Mouse (Mus musculus) MEL (cell line): ENCODE measurements around the gene Srarp. TPM values are rescaled to one million over a fixed set of nuclear protein-coding genes. Genes with fewer than 3 reads are reported as not detected.

Experiments used
- DNase-seq: peaks from one replicate; pipeline ENCODE4 v3.0.0; 2011; ENCODE audit warnings: low read depth, low spot score
- H3K27ac ChIP-seq: 2 replicates; pipeline ENCODE4 v1.5.1; 2012; ENCODE audit warnings: low read depth, mild to moderate bottlenecking, control low read depth, low read length, moderate library complexity; ENCODE audit not compliant: control insufficient read depth
- H3K27me3 ChIP-seq, 2 experiments: fragments of 150-350 bp in 1 of 2; sonication (generic) in 1 of 2; 2 replicates each; pipeline ENCODE4 v1.6.1; 2012; ENCODE audit warnings: low read length in 2 of 2, mild to moderate bottlenecking in 2 of 2, improper control_type of control experiment in 1 of 2, moderate library complexity in 1 of 2; ENCODE audit not compliant: insufficient read depth in 2 of 2, control insufficient read depth in 1 of 2
- H3K36me3 ChIP-seq, 2 experiments: 2 replicates each; pipeline ENCODE4 v1.6.1; 2012 to 2014; ENCODE audit warnings: low read length in 2 of 2, improper control_type of control experiment in 1 of 2, inconsistent platforms in 1 of 2, mild to moderate bottlenecking in 1 of 2; ENCODE audit not compliant: insufficient read depth in 2 of 2, control insufficient read depth in 1 of 2
- H3K4me1 ChIP-seq, 2 experiments: fragments of 150-350 bp in 1 of 2; sonication (generic) in 1 of 2; 2 replicates each; pipeline ENCODE4 v1.6.1; 2012; ENCODE audit warnings: low read length in 2 of 2, improper control_type of control experiment in 1 of 2, mild to moderate bottlenecking in 1 of 2; ENCODE audit not compliant: insufficient read depth in 2 of 2, control insufficient read depth in 1 of 2
- H3K4me3 ChIP-seq, 2 experiments: fragments of 150-350 bp in 1 of 2; sonication (generic) in 1 of 2; 2 replicates each; pipeline ENCODE4 v1.5.1; 2012; ENCODE audit warnings: low read depth in 2 of 2, low read length in 2 of 2, mild to moderate bottlenecking in 2 of 2, moderate library complexity in 2 of 2, control low read depth in 1 of 2, improper control_type of control experiment in 1 of 2; ENCODE audit not compliant: control insufficient read depth in 1 of 2, insufficient read depth in 1 of 2
- H3K79me2 ChIP-seq: 2 replicates; pipeline ENCODE4 v1.6.1; 2012; ENCODE audit warnings: mild to moderate bottlenecking, low read length, moderate library complexity; ENCODE audit not compliant: control insufficient read depth, poor library complexity, insufficient read depth
- H3K9ac ChIP-seq: 2 replicates; pipeline ENCODE4 v1.6.1; 2012; ENCODE audit warnings: low read depth, mild to moderate bottlenecking, control low read depth, low read length, moderate library complexity; ENCODE audit not compliant: control insufficient read depth, poor library complexity, severe bottlenecking
- H3K9me3 ChIP-seq: fragments of 150-350 bp; sonication (generic); replicated peaks from 2 replicates; pipeline ENCODE4 v1.6.1; 2012; ENCODE audit warnings: mild to moderate bottlenecking, low read length, improper control_type of control experiment, moderate library complexity; ENCODE audit not compliant: insufficient read depth
- BHLHE40 ChIP-seq: IDR thresholded peaks from 2 replicates; pipeline ENCODE4 v1.6.1; 2012; ENCODE audit warnings: low read depth, mild to moderate bottlenecking, inconsistent platforms, low read length, improper control_type of control experiment, borderline replicate concordance
- EP300 ChIP-seq, 2 experiments: IDR thresholded peaks; 2 replicates each; pipeline ENCODE4 v1.6.1; 2011; ENCODE audit warnings: improper control_type of control experiment in 2 of 2, low read length in 2 of 2, low read depth in 1 of 2, mild to moderate bottlenecking in 1 of 2
- GABPA ChIP-seq: IDR thresholded peaks from 2 replicates; pipeline ENCODE4 v1.6.1; 2012; ENCODE audit warnings: low read depth, mild to moderate bottlenecking, inconsistent platforms, low read length, improper control_type of control experiment, moderate library complexity
- GATA1 ChIP-seq: IDR thresholded peaks from 2 replicates; pipeline ENCODE4 v1.6.1; 2011; ENCODE audit warnings: low read depth, low read length, improper control_type of control experiment
- HCFC1 ChIP-seq: IDR thresholded peaks from 2 replicates; pipeline ENCODE4 v1.6.1; 2012; ENCODE audit warnings: low read depth, mild to moderate bottlenecking, inconsistent platforms, low read length, improper control_type of control experiment, moderate library complexity
- MAX ChIP-seq: IDR thresholded peaks from 2 replicates; pipeline ENCODE4 v1.6.1; 2011; ENCODE audit warnings: low read length, improper control_type of control experiment
- MXI1 ChIP-seq: IDR thresholded peaks from 2 replicates; pipeline ENCODE4 v1.6.1; 2011; ENCODE audit warnings: mild to moderate bottlenecking, low read depth, low read length, improper control_type of control experiment
- MYB ChIP-seq: IDR thresholded peaks from 2 replicates; pipeline ENCODE4 v1.6.1; 2011; ENCODE audit warnings: mild to moderate bottlenecking, low read depth, low read length, improper control_type of control experiment
- NELFE ChIP-seq: IDR thresholded peaks from 2 replicates; pipeline ENCODE4 v1.6.1; 2011; ENCODE audit warnings: low read depth, low read length, improper control_type of control experiment
- NRF1 ChIP-seq: IDR thresholded peaks from 2 replicates; pipeline ENCODE4 v1.6.1; 2014; ENCODE audit warnings: low read depth, mild to moderate bottlenecking, inconsistent platforms, low read length, improper control_type of control experiment, moderate library complexity; ENCODE audit not compliant: poor library complexity, insufficient read depth, severe bottlenecking
- POLR2A ChIP-seq, 2 experiments: IDR thresholded peaks; 2 replicates each; pipeline ENCODE4 v1.6.1; 2011 to 2012; ENCODE audit warnings: low read length in 2 of 2, mild to moderate bottlenecking in 2 of 2, control low read depth in 1 of 2, improper control_type of control experiment in 1 of 2, low read depth in 1 of 2, moderate library complexity in 1 of 2; ENCODE audit not compliant: control insufficient read depth in 1 of 2, insufficient read depth in 1 of 2, poor library complexity in 1 of 2
- POLR2AphosphoS5 ChIP-seq: IDR thresholded peaks from 2 replicates; pipeline ENCODE4 v1.6.1; 2012; ENCODE audit warnings: low read depth, borderline replicate concordance, mild to moderate bottlenecking, inconsistent platforms, low read length, moderate library complexity, mixed read lengths
- RAD21 ChIP-seq: IDR thresholded peaks from 2 replicates; pipeline ENCODE4 v1.6.1; 2011; ENCODE audit warnings: mild to moderate bottlenecking, low read depth, low read length, improper control_type of control experiment
- SIN3A ChIP-seq: IDR thresholded peaks from 2 replicates; pipeline ENCODE4 v1.6.1; 2012; ENCODE audit warnings: low read length, improper control_type of control experiment, inconsistent platforms
- TCF12 ChIP-seq: IDR thresholded peaks from 2 replicates; pipeline ENCODE4 v1.6.1; 2014; ENCODE audit warnings: low read depth, mild to moderate bottlenecking, inconsistent platforms, low read length, improper control_type of control experiment, moderate library complexity
- UBTF ChIP-seq: IDR thresholded peaks from 2 replicates; pipeline ENCODE4 v1.6.1; 2012; ENCODE audit warnings: low read depth, mild to moderate bottlenecking, inconsistent platforms, low read length, improper control_type of control experiment, moderate library complexity, borderline replicate concordance; ENCODE audit not compliant: insufficient read depth
- USF1 ChIP-seq: IDR thresholded peaks from 2 replicates; pipeline ENCODE4 v1.6.1; 2014; ENCODE audit warnings: low read depth, mild to moderate bottlenecking, inconsistent platforms, low read length, improper control_type of control experiment, moderate library complexity
- USF2 ChIP-seq, 2 experiments: IDR thresholded peaks; 2 replicates each; pipeline ENCODE4 v1.6.1; 2011 to 2012; ENCODE audit warnings: improper control_type of control experiment in 2 of 2, low read length in 2 of 2, borderline replicate concordance in 1 of 2, inconsistent platforms in 1 of 2, low read depth in 1 of 2, mild to moderate bottlenecking in 1 of 2; ENCODE audit not compliant: insufficient read depth in 1 of 2
- ZC3H11A ChIP-seq: IDR thresholded peaks from 2 replicates; pipeline ENCODE4 v1.6.1; 2012; ENCODE audit warnings: low read depth, mild to moderate bottlenecking, inconsistent platforms, low read length, improper control_type of control experiment
- ZMIZ1 ChIP-seq: IDR thresholded peaks from 2 replicates; pipeline ENCODE4 v1.6.1; 2012; ENCODE audit warnings: low read depth, mild to moderate bottlenecking, inconsistent platforms, low read length, improper control_type of control experiment, moderate library complexity
- ZNF384 ChIP-seq: IDR thresholded peaks from 2 replicates; pipeline ENCODE4 v1.6.1; 2012; ENCODE audit warnings: low read depth, mild to moderate bottlenecking, inconsistent platforms, low read length, improper control_type of control experiment
- polyA plus RNA-seq, 2 experiments: library from polyadenylated mRNA; stranded (reverse) in 1 of 2; unstranded in 1 of 2; fragments of >175 nt in 1 of 2; fragments of >200 nt in 1 of 2; gene quantifications; 2 replicates each; pipeline versions ENCODE4 v1.2.1 to v1.2.4; 2012; ENCODE audit warnings: low replicate concordance in 2 of 2, low read depth in 1 of 2; ENCODE audit not compliant: insufficient read length in 2 of 2, insufficient read depth in 1 of 2, missing spikeins in 1 of 2
- total RNA-seq: library from RNA; depleted of rRNA; stranded (reverse); fragments of 300-350 nt; gene quantifications from 2 replicates; pipeline ENCODE4 v1.2.3, GENCODE M21; 2012

Srarp gene
- total and polyA plus RNA-seq, 3 experiments: not detected

DNA sequence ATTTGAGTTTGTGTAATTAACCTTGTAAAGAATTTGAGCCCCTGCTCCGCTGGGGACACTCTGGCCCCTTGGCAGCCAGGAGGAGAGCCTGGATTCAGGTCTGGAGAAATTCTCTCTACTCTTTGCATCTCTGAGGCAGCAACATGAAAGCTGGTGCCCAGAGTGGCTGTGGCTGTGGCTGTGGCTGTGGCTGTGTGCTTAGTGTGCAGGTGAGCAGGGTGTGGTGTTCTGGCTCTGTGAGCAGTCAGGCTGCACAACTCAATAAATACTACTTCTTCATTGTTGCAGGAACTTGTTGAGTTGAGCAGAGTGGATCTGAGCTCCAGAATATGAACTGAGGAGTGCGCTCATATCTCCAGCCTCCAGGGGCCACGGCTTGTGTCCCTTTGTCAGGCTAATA, 23.0 kb upstream of the Srarp start:
- no peak for TF ChIP-seq MYB
- no peak for TF ChIP-seq UBTF
- TF ChIP-seq USF2 (IDR thresholded peaks at IDR 0.05; ENCODE audit: borderline replicate concordance in 1 of 2, insufficient read depth in 1 of 2, low read depth in 1 of 2, low read length in 2 of 2): no peak
- TF ChIP-seq HCFC1: no peak
- no peak for TF ChIP-seq GABPA
- no peak for TF ChIP-seq BHLHE40
- no peak for TF ChIP-seq ZC3H11A
- TF ChIP-seq ZMIZ1: no peak
- TF ChIP-seq, all 39 proteins: peak for 0
- Histone ChIP-seq H3K27ac (no peak overlapping the region), H3K4me3 (no peak overlapping the region), H3K36me3 (no peaks in the 10 kb centered on the region), H3K9ac (no peak overlapping the region), H3K27me3 (no peaks in the 10 kb centered on the region), H3K4me1 (no peaks in the 10 kb centered on the region), H3K79me2 (0 out of 2 replicates have a peak, but pooled peaks cover 6% of the 10 kb centered on the region), H3K9me3 (no peaks in the 10 kb centered on the region)
- DNase-seq: no peak

DNA sequence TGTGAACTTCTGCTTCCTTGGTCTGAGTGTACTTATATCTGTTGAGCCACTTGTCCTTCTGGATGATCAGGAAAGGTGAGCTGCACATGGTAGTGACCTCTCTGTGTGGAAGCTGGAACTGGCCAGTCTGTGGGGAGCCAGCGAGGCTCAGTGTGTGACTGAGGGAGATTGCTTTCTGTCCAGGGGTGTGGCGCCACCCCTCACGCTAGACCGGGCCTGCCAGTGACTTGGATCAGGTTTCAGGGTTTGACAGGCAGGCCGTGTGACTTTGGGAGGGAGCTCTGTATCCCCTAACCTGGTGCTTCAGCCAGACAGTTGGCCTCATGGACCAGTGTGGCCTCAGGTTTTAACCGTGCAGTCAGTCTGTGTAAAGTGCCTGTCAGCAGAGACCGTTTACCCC, 22.3 kb upstream of the Srarp start:
- TF ChIP-seq MXI1: no peak
- TF ChIP-seq ZNF384: no peak
- no peak for TF ChIP-seq RAD21
- TF ChIP-seq NELFE: no peak
- no peak for TF ChIP-seq EP300 (IDR thresholded peaks at IDR 0.05; ENCODE audit: low read depth in 1 of 2, low read length in 2 of 2)
- TF ChIP-seq POLR2A (IDR thresholded peaks at IDR 0.05; ENCODE audit: control insufficient read depth in 1 of 2, insufficient read depth in 1 of 2, low read depth in 1 of 2, low read length in 2 of 2, poor library complexity in 1 of 2): no peak
- no peak for TF ChIP-seq UBTF
- no peak for TF ChIP-seq USF1
- TF ChIP-seq ZC3H11A: no peak
- TF ChIP-seq TCF12: no peak
- TF ChIP-seq POLR2AphosphoS5: no peak
- TF ChIP-seq NRF1: no peak
- TF ChIP-seq USF2 (IDR thresholded peaks at IDR 0.05; ENCODE audit: borderline replicate concordance in 1 of 2, insufficient read depth in 1 of 2, low read depth in 1 of 2, low read length in 2 of 2): no peak
- no peak for TF ChIP-seq SIN3A
- no peak for TF ChIP-seq MAX
- no peak for TF ChIP-seq GATA1
- TF ChIP-seq, all 39 proteins: peak for 0
- DNase-seq: no peak
- no peak overlapping the region for H3K9ac ChIP-seq
- no peaks in the 10 kb centered on the region for H3K36me3 ChIP-seq
- no peaks in the 10 kb centered on the region for H3K27me3 ChIP-seq
- no peak overlapping the region for H3K27ac ChIP-seq
- no peaks in the 10 kb centered on the region for H3K9me3 ChIP-seq
- 0 out of 2 replicates have a peak, but pooled peaks cover 6% of the 10 kb centered on the region for H3K79me2 ChIP-seq
- H3K4me3 ChIP-seq: no peak overlapping the region
- no peaks in the 10 kb centered on the region for H3K4me1 ChIP-seq
